Mouse (Mus musculus) erythroid progenitor cell, adult 5-6 weeks (primary cell): ENCODE measurements around the gene Herpud2. TPM values are rescaled to one million over a fixed set of nuclear protein-coding genes. Genes with fewer than 3 reads are reported as not detected.
"Not testable (repeated sequence)": the region's sequence is repeated elsewhere in the genome, so short reads cannot be mapped to it uniquely, and the experiment has no call there.

Experiments
- ATAC-seq: replicated peaks from 2 replicates; pipeline ENCODE4 v1.8.0; 2016; ENCODE audit warnings: moderate number of reproducible peaks, mild to moderate bottlenecking, moderate TSS enrichment, inconsistent platforms; ENCODE audit not compliant: poor library complexity, low FRiP score, severe bottlenecking
- total RNA-seq, 2 experiments: library from RNA; stranded (forward) in 1 of 2; stranded (reverse) in 1 of 2; fragments of 150-400 nt in 1 of 2; fragments of 186-747, 209-891 nt in 1 of 2; gene quantifications; 2 replicates each; pipeline versions ENCODE4 v1.2.3 to v1.2.4; 2015 to 2017; ENCODE audit warnings: low replicate concordance in 2 of 2

The Herpud2 gene
- total RNA-seq, 2 experiments from 2014 or later, result 26.6 to 38.6 TPM

DNA sequence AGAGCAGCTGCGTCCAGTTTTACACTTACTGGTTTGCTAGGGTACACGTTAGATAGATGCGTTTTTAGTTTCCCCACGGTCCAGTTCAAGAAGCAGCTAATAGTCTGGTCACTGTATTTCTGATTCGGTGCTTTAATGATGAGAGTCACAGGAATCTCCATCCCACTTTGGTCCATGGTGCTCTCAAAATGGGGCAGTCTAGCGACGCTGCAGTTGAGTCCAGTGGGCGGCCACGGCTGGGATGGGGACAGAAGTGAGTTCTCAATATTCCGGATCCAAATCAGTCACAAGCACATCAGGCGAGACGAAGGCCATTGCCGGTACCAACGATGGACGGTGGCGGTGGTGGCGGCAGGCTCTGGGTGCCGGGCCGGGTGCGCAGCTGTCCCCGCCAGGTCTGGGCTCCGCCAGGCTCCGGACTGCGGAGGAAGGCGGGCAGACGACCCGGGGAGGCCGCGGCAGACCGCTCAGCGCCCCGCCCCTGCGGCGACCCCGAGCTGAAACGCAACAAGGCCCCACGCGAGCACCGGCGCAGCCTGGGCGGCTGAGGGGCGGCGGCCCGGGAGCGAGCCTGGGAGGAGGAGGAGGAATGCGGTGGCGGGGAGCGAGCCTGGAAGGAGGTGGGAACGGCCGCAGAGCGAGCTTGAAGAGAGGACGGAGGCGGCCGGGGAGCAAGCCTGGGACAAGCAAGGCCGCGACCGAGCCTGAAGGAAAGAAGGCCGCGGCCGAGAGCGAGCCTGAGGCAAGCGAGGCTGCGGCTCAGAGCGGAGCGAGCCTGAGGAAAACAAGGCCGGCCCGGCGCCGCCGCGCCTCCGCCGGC, 619 bp downstream of the Herpud2 start:
- ATAC-seq, result peak; percentile 52

GRCm38 (mm10) chr9:25148767-25149166, 2.9 kb downstream of the Herpud2 start:
- ATAC-seq, result peak; percentile 60

DNA sequence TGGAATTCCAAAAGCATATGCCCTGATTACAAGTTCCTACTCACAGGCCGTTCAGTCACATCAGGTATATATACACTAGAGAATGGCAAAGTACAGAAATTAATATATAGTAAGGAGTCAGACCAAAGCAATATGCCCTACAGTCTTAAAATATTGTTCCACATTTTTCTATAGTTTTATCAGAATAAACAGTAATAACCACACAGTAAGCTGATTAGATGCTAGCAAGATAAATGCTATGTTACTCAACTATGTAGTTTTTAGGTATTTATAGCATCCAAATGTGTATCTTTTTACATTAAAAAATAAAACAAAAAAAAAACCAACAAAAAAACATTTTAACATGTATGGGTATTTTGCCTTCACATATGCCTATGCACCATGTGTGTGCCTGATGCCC, 5.7 kb downstream of the Herpud2 start:
- ATAC-seq, result no peak

DNA sequence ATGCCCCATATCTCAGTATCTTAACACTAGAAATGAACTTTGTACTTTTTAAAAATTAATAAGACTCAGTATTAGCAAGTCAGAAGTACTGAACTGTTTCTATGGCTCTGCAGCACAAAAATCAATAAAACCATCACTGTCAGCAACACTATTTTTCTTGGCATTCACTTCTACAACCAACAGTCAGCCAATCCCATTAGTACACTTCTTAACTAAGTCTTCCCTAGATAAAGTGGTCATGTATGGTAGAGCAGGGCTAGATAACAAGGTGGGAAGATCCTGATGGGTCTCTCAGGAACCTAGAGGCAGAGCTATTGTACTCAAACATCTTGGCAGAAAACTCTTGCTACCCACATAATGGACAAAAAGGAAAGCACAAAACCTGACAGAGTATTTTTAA, 7.7 kb downstream of the Herpud2 start:
- ATAC-seq, result no peak

GRCm38 (mm10) chr9:25142988-25143387, 8.6 kb downstream of the Herpud2 start:
- 0 out of 2 replicates have a peak, but pooled peaks have one; percentile 53 for ATAC-seq

- no peak for ATAC-seq
Observed at GRCm38 (mm10) chr9:25142041-25142440, 9.6 kb downstream of the Herpud2 start.

GRCm38 (mm10) chr9:25140330-25140729, 11.3 kb downstream of the Herpud2 start:
- no peak for ATAC-seq

- ATAC-seq, result no peak
Observed at GRCm38 (mm10) chr9:25138900-25139299, 12.7 kb downstream of the Herpud2 start.

DNA sequence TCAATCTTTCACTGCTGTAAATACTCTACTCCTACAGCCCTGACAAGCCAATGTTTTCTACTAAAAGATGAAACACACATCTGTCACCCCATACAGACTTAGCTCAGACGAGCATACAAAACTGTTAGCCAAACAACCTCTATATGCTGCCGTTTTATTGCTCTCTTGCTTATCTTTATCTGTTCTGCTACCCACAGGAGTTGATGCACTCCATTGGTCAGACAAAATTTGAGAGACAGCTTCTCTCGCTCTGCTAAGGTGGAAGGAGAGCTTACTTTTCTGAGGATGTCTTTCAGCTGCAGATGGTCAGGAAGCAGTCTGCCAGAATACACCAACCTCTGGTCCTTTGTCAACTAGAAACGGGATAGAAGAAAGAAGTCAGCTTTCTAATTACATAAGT, 18.7 kb downstream of the Herpud2 start:
- no peak for ATAC-seq

- ATAC-seq, result no peak
Observed at GRCm38 (mm10) chr9:25132253-25132652, 19.4 kb downstream of the Herpud2 start.

GRCm38 (mm10) chr9:25124048-25124447, 27.6 kb downstream of the Herpud2 start:
- ATAC-seq, result no peak

DNA sequence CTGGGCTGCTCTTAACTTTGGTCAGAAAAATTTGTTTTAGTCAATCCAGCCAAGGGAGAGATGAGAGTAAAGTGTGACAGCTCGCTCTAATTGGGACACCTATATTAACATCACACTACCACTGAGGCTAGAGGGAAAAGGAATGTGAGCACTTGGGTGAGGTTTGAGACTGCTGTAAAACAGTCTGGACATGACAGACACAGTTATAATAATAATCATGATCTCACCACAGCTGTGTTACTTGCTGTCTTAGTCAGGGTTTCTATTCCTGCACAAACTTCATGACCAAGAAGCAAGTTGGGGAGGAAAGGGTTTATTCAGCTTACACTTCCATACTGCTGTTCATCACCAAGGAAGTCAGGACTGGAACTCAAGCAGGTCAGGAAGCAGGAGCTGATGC, 28.0 kb downstream of the Herpud2 start:
- not testable (repeated sequence) for ATAC-seq

DNA sequence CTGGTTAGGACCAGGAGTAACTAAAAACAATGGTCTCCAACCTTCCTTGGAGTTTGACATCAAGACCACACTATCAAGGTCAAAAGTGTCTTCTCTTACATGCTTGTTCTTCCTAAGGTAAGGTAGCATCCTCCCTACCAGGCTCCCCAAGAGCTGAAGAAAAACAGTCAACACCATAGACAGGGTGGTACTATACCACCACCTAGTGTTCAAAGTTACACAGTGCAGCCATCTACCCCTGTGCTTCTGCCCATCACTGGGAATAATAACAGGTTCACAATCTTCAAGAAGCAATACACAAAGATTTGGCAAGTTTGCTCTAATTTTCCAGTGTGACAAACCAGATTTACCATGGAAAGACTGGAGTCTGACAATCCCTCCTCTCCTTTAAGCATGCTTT, 47.0 kb downstream of the Herpud2 start:
- ATAC-seq, result peak; percentile 86

- ATAC-seq, result no peak
Observed at GRCm38 (mm10) chr9:25102881-25103280, 48.7 kb downstream of the Herpud2 start.

GRCm38 (mm10) chr9:25090853-25091252, 60.8 kb downstream of the Herpud2 start:
- no peak for ATAC-seq

- ATAC-seq, result no peak
Observed at GRCm38 (mm10) chr9:25089122-25089521, 62.5 kb downstream of the Herpud2 start, which contains the start of gene Gm10181. Gene Gm10181, plus strand, starts transcription at chr9:25089422.

DNA sequence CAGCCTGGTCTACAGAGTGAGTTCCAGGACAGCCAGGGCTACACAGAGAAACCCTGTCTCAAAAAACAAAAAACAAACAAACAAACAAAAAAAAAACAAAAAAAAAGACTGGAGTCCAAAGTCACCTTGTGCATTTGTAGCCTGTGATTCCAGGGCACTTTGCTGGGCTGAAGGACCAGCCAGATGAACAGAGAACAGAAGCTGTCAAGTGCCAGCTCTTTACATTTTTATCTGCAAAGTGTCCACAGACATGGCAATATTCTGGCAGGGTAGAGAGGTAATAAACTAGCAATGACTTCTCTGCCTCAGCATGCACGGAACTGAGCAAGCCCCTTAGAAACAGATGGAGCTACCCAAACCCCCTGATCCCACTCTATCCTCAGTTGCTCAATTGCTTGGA, 75.1 kb downstream of the Herpud2 start:
- no peak for ATAC-seq

- ATAC-seq, result no peak
Observed at GRCm38 (mm10) chr9:25075977-25076376, 75.6 kb downstream of the Herpud2 start.

DNA sequence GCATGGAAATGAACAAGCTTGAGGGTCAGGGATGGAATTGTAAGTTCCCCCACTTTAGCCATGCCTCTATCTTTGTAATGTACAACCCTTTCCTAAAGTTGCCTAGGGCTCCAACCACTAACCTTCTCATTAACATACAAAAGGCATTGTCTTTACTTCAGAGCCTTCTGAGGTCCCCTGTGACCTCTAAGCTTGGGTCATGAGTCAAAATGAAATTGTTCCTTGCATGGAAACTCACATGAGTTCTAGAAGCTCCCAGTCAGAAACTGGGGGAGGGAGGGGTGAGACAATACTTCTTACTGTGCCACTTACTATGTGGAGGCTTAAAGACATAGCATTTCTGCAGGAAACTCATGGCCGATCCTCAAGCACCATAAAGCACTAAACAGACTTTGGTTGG, 79.0 kb downstream of the Herpud2 start:
- no peak for ATAC-seq

DNA sequence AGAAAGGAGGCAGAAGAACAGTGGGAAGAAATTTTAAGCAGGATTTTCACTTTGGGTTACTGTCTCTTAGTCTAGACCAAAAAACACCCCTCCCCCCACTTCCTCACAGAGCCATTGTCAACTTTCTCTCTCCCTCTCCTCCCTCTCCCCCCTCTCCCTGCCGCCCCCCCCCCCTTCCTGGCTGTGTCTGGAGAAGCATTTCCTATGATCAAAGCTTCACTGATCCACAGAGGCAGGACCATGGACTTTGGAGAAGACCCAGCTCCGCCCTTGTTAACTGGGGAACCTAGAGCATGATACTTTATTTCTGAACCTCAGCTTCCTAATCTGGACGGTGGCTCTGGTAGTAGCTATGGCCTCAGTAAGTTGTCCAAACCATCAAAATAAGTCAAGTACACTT, 92.9 kb downstream of the Herpud2 start:
- ATAC-seq, result no peak
